Mouse (Mus musculus): ENCODE results near the gene Ube2h. TPM values are rescaled to one million over a fixed set of nuclear protein-coding genes. Genes with fewer than 3 reads are reported as not detected.
"Not testable (repeated sequence)": the region's sequence is repeated elsewhere in the genome, so short reads cannot be mapped to it uniquely, and the experiment has no call there.

The Ube2h gene
- polyA plus RNA-seq, 1 experiment: 28.7 TPM

- Histone ChIP-seq H3K9me3 (ENCODE audit: control insufficient read depth, low read length) (no peaks in the 10 kb centered on the region), H3K4me1 (ENCODE audit: control insufficient read depth) (peaks cover 13% of the 10 kb centered on the region), H3K36me3 (ENCODE audit: control insufficient read depth) (no peaks in the 10 kb centered on the region), H3K27me3 (ENCODE audit: control insufficient read depth) (peaks cover 28% of the 10 kb centered on the region), H3K4me3 (replicated peaks) (no peak overlapping the region)
- TF ChIP-seq TAL1 (IDR thresholded peaks at IDR 0.05; ENCODE audit: low read length): no peak
- TF ChIP-seq GATA1 (IDR thresholded peaks at IDR 0.05; ENCODE audit: low read length): no peak
Observed at GRCm38 (mm10) chr6:30332262-30332661, 27.9 kb upstream of the Ube2h start.

DNA sequence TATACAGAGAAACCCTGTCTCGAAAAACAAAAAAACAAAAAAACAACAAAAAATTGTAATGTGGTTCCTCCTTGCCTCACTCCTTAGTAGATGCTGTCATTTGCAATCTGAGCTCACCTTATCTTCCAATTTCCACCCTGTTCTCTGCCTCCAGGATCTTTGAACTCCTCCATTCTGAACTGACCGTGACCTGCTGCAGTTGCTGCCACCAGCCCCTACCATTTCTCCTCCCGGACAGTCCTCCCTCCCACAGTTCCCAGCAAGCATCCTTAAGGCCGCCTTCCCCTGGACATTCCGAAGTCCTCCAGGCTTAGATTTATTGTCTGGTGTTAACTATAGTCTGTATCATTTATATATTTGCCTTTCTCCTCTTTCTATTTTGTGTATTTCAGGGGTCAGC, 26.4 kb upstream of the Ube2h start:
- Histone ChIP-seq H3K9me3 (ENCODE audit: control insufficient read depth, low read length) (no peaks in the 10 kb centered on the region), H3K27me3 (ENCODE audit: control insufficient read depth) (peaks cover 36% of the 10 kb centered on the region), H3K4me1 (ENCODE audit: control insufficient read depth) (peaks cover 9% of the 10 kb centered on the region), H3K36me3 (ENCODE audit: control insufficient read depth) (no peaks in the 10 kb centered on the region), H3K4me3 (replicated peaks) (no peak overlapping the region)
- no peak for TF ChIP-seq TAL1 (IDR thresholded peaks at IDR 0.05; ENCODE audit: low read length)
- no peak for TF ChIP-seq GATA1 (IDR thresholded peaks at IDR 0.05; ENCODE audit: low read length)

- Histone ChIP-seq H3K27me3 (ENCODE audit: control insufficient read depth) (peaks cover 39% of the 10 kb centered on the region), H3K4me1 (ENCODE audit: control insufficient read depth) (peaks cover 10% of the 10 kb centered on the region), H3K4me3 (replicated peaks) (no peak overlapping the region), H3K36me3 (ENCODE audit: control insufficient read depth) (no peaks in the 10 kb centered on the region), H3K9me3 (ENCODE audit: control insufficient read depth, low read length) (no peaks in the 10 kb centered on the region)
- peak; percentile 12; the same call in 1 of the 3 replicates for TF ChIP-seq TAL1 (IDR thresholded peaks at IDR 0.05; ENCODE audit: low read length)
- no peak for TF ChIP-seq GATA1 (IDR thresholded peaks at IDR 0.05; ENCODE audit: low read length)
Observed at GRCm38 (mm10) chr6:30325932-30326501, 21.7 kb upstream of the Ube2h start.

DNA sequence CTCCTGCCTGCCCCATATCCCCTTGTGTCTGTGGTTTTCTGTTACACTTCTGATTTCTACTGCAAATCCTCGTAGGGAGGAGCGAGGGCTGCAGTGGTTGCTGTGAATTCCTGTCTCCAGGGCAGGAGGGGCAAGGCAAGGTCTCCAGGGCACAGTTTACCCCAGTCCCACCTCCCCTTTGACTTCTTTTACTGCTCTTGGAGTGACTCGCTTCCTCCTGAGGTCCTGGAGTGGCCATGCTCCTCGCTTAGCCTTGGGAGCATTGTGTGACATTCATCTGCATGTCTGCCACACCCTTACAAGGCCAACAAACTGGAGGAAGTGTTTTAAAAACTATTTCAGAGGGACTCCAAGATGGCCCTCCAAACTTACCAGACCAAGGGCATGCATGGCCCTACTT, 16.7 kb upstream of the Ube2h start:
- Histone ChIP-seq H3K4me1 (ENCODE audit: control insufficient read depth) (peaks cover 12% of the 10 kb centered on the region), H3K9me3 (ENCODE audit: control insufficient read depth, low read length) (no peaks in the 10 kb centered on the region), H3K27me3 (ENCODE audit: control insufficient read depth) (peaks cover 16% of the 10 kb centered on the region), H3K36me3 (ENCODE audit: control insufficient read depth) (no peaks in the 10 kb centered on the region), H3K4me3 (replicated peaks) (no peak overlapping the region)
- TF ChIP-seq TAL1 (IDR thresholded peaks at IDR 0.05; ENCODE audit: low read length) (no peak), GATA1 (IDR thresholded peaks at IDR 0.05; ENCODE audit: low read length) (no peak)

- Histone ChIP-seq H3K4me1 (ENCODE audit: control insufficient read depth) (peaks cover 9% of the 10 kb centered on the region), H3K27me3 (ENCODE audit: control insufficient read depth) (peaks cover 16% of the 10 kb centered on the region), H3K36me3 (ENCODE audit: control insufficient read depth) (no peaks in the 10 kb centered on the region), H3K9me3 (ENCODE audit: control insufficient read depth, low read length) (no peaks in the 10 kb centered on the region), H3K4me3 (replicated peaks) (no peak overlapping the region)
- TF ChIP-seq GATA1 (IDR thresholded peaks at IDR 0.05; ENCODE audit: low read length) (no peak), TAL1 (IDR thresholded peaks at IDR 0.05; ENCODE audit: low read length) (no peak)
Observed at GRCm38 (mm10) chr6:30319216-30319615, 14.9 kb upstream of the Ube2h start.

DNA sequence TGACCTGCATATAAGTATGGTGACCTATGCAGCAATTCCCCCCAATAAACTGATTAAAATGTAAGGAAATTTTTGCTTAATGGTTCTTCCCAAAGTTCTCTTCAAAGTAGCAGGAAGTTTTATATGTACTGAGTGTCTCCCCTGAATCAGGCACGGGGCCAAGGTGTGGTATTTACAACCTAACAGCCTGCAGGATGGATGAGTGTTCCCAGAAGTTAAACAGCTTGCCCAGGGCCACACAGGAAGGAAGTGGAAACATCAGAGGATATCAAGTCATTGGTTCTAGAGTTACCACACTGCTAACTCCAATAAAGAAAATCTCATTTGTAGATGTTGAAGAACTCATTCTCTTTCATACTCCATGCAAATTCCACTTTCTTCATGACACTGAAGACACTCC, 7.7 kb upstream of the Ube2h start:
- no peak overlapping the region for H3K4me3 ChIP-seq (replicated peaks)
- peaks cover 41% of the 10 kb centered on the region for H3K4me1 ChIP-seq (ENCODE audit: control insufficient read depth)
- TF ChIP-seq GATA1 (IDR thresholded peaks at IDR 0.05; ENCODE audit: low read length) (no peak), TAL1 (IDR thresholded peaks at IDR 0.05; ENCODE audit: low read length) (no peak)
- H3K9me3 ChIP-seq (ENCODE audit: control insufficient read depth, low read length): peaks cover 7% of the 10 kb centered on the region
- H3K27me3 ChIP-seq (ENCODE audit: control insufficient read depth): no peaks in the 10 kb centered on the region
- peaks cover 7% of the 10 kb centered on the region for H3K36me3 ChIP-seq (ENCODE audit: control insufficient read depth)

DNA sequence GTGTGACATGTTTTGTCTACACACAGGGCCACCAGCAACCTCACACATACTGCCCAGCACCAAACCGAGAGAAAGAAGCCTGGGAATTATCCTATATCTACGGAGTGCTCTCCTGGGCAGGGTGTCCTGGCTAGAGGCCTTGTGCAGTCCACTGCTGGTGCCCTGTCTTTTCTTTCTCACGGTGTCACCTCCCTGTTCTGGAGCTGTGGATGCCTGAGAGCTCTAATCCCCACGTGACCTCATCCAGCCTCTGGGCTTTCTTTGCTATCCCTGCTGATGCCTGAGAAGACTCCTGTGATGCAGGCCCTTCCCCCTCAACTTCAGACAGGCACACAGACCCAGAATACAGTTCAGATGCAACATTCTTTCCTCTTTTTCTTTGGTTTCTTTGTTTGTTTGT, 4.4 kb upstream of the Ube2h start:
- H3K4me1 ChIP-seq (ENCODE audit: control insufficient read depth): peaks cover 67% of the 10 kb centered on the region
- TF ChIP-seq TAL1 (IDR thresholded peaks at IDR 0.05; ENCODE audit: low read length) (no peak), GATA1 (IDR thresholded peaks at IDR 0.05; ENCODE audit: low read length) (no peak)
- H3K27me3 ChIP-seq (ENCODE audit: control insufficient read depth): no peaks in the 10 kb centered on the region
- peak overlapping the region; percentile 48 for H3K4me3 ChIP-seq (replicated peaks)
- peaks cover 7% of the 10 kb centered on the region for H3K36me3 ChIP-seq (ENCODE audit: control insufficient read depth)
- H3K9me3 ChIP-seq (ENCODE audit: control insufficient read depth, low read length): peaks cover 7% of the 10 kb centered on the region

DNA sequence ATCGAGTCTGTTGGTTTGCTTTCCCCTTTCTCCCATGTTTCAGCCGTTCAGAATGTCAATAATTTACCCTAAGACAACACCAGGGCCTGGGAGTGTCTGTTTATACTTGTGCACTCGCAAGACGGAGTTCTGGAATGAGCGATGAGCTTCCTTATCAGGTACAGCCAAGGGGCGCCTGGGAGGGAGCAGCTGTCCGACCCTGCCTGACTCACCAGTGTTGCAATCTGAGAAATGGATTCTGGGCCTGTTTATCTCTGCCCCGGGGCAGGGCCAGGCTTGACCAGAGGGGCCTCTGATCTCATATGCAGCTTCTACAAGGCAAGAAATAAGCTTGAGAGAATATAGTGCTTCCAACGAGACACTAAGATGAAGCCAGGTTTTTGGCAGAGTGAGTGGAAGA, 3.4 kb upstream of the Ube2h start:
- peaks cover 9% of the 10 kb centered on the region for H3K36me3 ChIP-seq (ENCODE audit: control insufficient read depth)
- H3K4me3 ChIP-seq (replicated peaks): peak overlapping the region; percentile 48
- no peaks in the 10 kb centered on the region for H3K9me3 ChIP-seq (ENCODE audit: control insufficient read depth, low read length)
- no peaks in the 10 kb centered on the region for H3K27me3 ChIP-seq (ENCODE audit: control insufficient read depth)
- TF ChIP-seq GATA1 (IDR thresholded peaks at IDR 0.05; ENCODE audit: low read length) (peak; percentile 89), TAL1 (IDR thresholded peaks at IDR 0.05; ENCODE audit: low read length) (peak; percentile 91)
- H3K4me1 ChIP-seq (ENCODE audit: control insufficient read depth): peaks cover 75% of the 10 kb centered on the region

- H3K9me3 ChIP-seq (ENCODE audit: control insufficient read depth, low read length); H3K27me3 ChIP-seq (ENCODE audit: control insufficient read depth): not testable (repeated sequence)
- Histone ChIP-seq H3K4me1 (ENCODE audit: control insufficient read depth) (peaks cover 88% of the 10 kb centered on the region), H3K36me3 (ENCODE audit: control insufficient read depth) (peaks cover 42% of the 10 kb centered on the region), H3K4me3 (replicated peaks) (peak overlapping the region; percentile 83)
Observed at GRCm38 (mm10) chr6:30303771-30304398, 454 bp downstream of the Ube2h start.
